Mouse (Mus musculus) CH12.LX (cell line): ENCODE measurements around the gene Nudt16l1. TPM values are rescaled to one million over a fixed set of nuclear protein-coding genes. Genes with fewer than 3 reads are reported as not detected.

Experiments used
- DNase-seq: peaks from one replicate; pipeline ENCODE4 v3.0.0-alpha.2; 2013; ENCODE audit errors: extremely low read depth
- H3K27ac ChIP-seq: 2 replicates; pipeline ENCODE4 v1.5.1; 2012; ENCODE audit warnings: low read depth, mild to moderate bottlenecking, control low read depth, moderate library complexity; ENCODE audit not compliant: insufficient read depth
- H3K27me3 ChIP-seq: replicated peaks from 2 replicates; pipeline ENCODE3; 2012; ENCODE audit warnings: inconsistent platforms
- H3K36me3 ChIP-seq, 2 experiments: replicated peaks in 1 of 2; 2 replicates each; pipeline versions ENCODE3 to v1.6.1; 2012; ENCODE audit warnings: inconsistent platforms in 1 of 2, low read length in 1 of 2, mild to moderate bottlenecking in 1 of 2, mixed read lengths in 1 of 2, moderate library complexity in 1 of 2; ENCODE audit not compliant: control insufficient read depth in 1 of 2, insufficient read depth in 1 of 2
- H3K4me1 ChIP-seq, 2 experiments: 2 replicates each; pipeline ENCODE4 v1.6.1; 2012; ENCODE audit warnings: inconsistent platforms in 1 of 2, moderate library complexity in 1 of 2; ENCODE audit not compliant: insufficient read depth in 2 of 2, control insufficient read depth in 1 of 2
- H3K4me2 ChIP-seq: 2 replicates; pipeline ENCODE4 v1.6.1; 2012; ENCODE audit warnings: low read depth, mild to moderate bottlenecking, control low read depth; ENCODE audit not compliant: poor library complexity, insufficient read depth, severe bottlenecking
- H3K4me3 ChIP-seq, 3 experiments: fragments of 150-350 bp in 1 of 3; sonication (generic) in 1 of 3; replicated peaks in 1 of 3; 2 replicates each; pipeline versions ENCODE3 to v1.5.1; 2011 to 2012; ENCODE audit warnings: low read depth in 2 of 3, low read length in 2 of 3, mild to moderate bottlenecking in 2 of 3, moderate library complexity in 2 of 3, control low read depth in 1 of 3, improper control_type of control experiment in 1 of 3, inconsistent platforms in 1 of 3, mixed read lengths in 1 of 3; ENCODE audit not compliant: poor library complexity in 1 of 3
- H3K79me2 ChIP-seq: replicated peaks from 2 replicates; pipeline ENCODE4 v1.6.1; 2012; ENCODE audit warnings: mild to moderate bottlenecking, moderate library complexity; ENCODE audit not compliant: control insufficient read depth, poor library complexity, insufficient read depth, severe bottlenecking; ENCODE audit errors: extremely low read depth
- H3K9ac ChIP-seq: 2 replicates; pipeline ENCODE4 v1.6.1; 2012; ENCODE audit warnings: low read depth, mild to moderate bottlenecking, control low read depth, moderate library complexity; ENCODE audit not compliant: insufficient read depth
- H3K9me3 ChIP-seq: replicated peaks from 2 replicates; pipeline ENCODE3; 2012; ENCODE audit warnings: low read length, inconsistent platforms, mixed read lengths
- BHLHE40 ChIP-seq: IDR thresholded peaks from 2 replicates; pipeline ENCODE4 v1.6.1; 2011; ENCODE audit warnings: mild to moderate bottlenecking, low read depth, low read length, improper control_type of control experiment
- CHD1 ChIP-seq: IDR thresholded peaks from 2 replicates; pipeline ENCODE4 v1.6.1; 2012; ENCODE audit warnings: low read depth, low read length, improper control_type of control experiment, inconsistent platforms
- E2F4 ChIP-seq: IDR thresholded peaks from 2 replicates; pipeline ENCODE4 v1.6.1; 2011; ENCODE audit warnings: low read depth, low read length, improper control_type of control experiment; ENCODE audit not compliant: insufficient replicate concordance
- ELF1 ChIP-seq: IDR thresholded peaks from 2 replicates; pipeline ENCODE4 v1.6.1; 2014; ENCODE audit warnings: low read depth, mild to moderate bottlenecking, inconsistent platforms, low read length, improper control_type of control experiment
- ETS1 ChIP-seq: conservative IDR thresholded peaks from 2 replicates; pipeline ENCODE4 v1.6.1; 2012; ENCODE audit warnings: low read depth, mild to moderate bottlenecking, inconsistent platforms, low read length, improper control_type of control experiment, moderate library complexity
- GABPA ChIP-seq: IDR thresholded peaks from 2 replicates; pipeline ENCODE4 v1.6.1; 2012; ENCODE audit warnings: low read depth, low read length, improper control_type of control experiment, inconsistent platforms; ENCODE audit not compliant: insufficient replicate concordance
- HCFC1 ChIP-seq: IDR thresholded peaks from 2 replicates; pipeline ENCODE4 v1.6.1; 2012; ENCODE audit warnings: low read depth, mild to moderate bottlenecking, inconsistent platforms, low read length, improper control_type of control experiment
- IRF4 ChIP-seq: IDR thresholded peaks from 2 replicates; pipeline ENCODE4 v1.6.1; 2014; ENCODE audit warnings: low read depth, mild to moderate bottlenecking, inconsistent platforms, low read length, improper control_type of control experiment
- JUN ChIP-seq: IDR thresholded peaks from 2 replicates; pipeline ENCODE4 v1.6.1; 2011; ENCODE audit warnings: low read depth, mild to moderate bottlenecking, low read length, improper control_type of control experiment, moderate library complexity; ENCODE audit not compliant: insufficient read depth
- JUND ChIP-seq: conservative IDR thresholded peaks from 2 replicates; pipeline ENCODE4 v1.6.1; 2011; ENCODE audit warnings: low read depth, low read length, improper control_type of control experiment
- MAFK ChIP-seq: IDR thresholded peaks from 2 replicates; pipeline ENCODE4 v1.6.1; 2011; ENCODE audit warnings: low read length, improper control_type of control experiment; ENCODE audit not compliant: insufficient replicate concordance
- MAX ChIP-seq: IDR thresholded peaks from 2 replicates; pipeline ENCODE4 v1.6.1; 2011; ENCODE audit warnings: low read length, improper control_type of control experiment
- MAZ ChIP-seq: IDR thresholded peaks from 2 replicates; pipeline ENCODE4 v1.6.1; 2012; ENCODE audit warnings: low read depth, mild to moderate bottlenecking, inconsistent platforms, low read length, improper control_type of control experiment, moderate library complexity
- MXI1 ChIP-seq: IDR thresholded peaks from 2 replicates; pipeline ENCODE4 v1.6.1; 2011; ENCODE audit warnings: mild to moderate bottlenecking, low read depth, low read length, improper control_type of control experiment
- NELFE ChIP-seq: IDR thresholded peaks from 2 replicates; pipeline ENCODE4 v1.6.1; 2011; ENCODE audit warnings: low read depth, low read length, improper control_type of control experiment
- NRF1 ChIP-seq: IDR thresholded peaks from 2 replicates; pipeline ENCODE4 v1.6.1; 2014; ENCODE audit warnings: low read depth, mild to moderate bottlenecking, inconsistent platforms, low read length, improper control_type of control experiment, moderate library complexity
- POLR2A ChIP-seq: IDR thresholded peaks from 2 replicates; pipeline ENCODE4 v1.6.1; 2011; ENCODE audit warnings: low read depth, mild to moderate bottlenecking, improper control_type of control experiment, low read length
- POLR2AphosphoS2 ChIP-seq: IDR thresholded peaks from 2 replicates; pipeline ENCODE4 v1.6.1; 2011; ENCODE audit warnings: low read depth, low read length, improper control_type of control experiment
- RAD21 ChIP-seq: IDR thresholded peaks from 2 replicates; pipeline ENCODE4 v1.6.1; 2011; ENCODE audit warnings: low read depth, mild to moderate bottlenecking, low read length, improper control_type of control experiment, moderate library complexity
- RCOR1 ChIP-seq: conservative IDR thresholded peaks from 2 replicates; pipeline ENCODE4 v1.6.1; 2012; ENCODE audit warnings: low read depth, mild to moderate bottlenecking, inconsistent platforms, low read length, improper control_type of control experiment
- SIN3A ChIP-seq: IDR thresholded peaks from 2 replicates; pipeline ENCODE4 v1.6.1; 2012; ENCODE audit warnings: low read length, improper control_type of control experiment, inconsistent platforms
- TBP ChIP-seq: conservative IDR thresholded peaks from 2 replicates; pipeline ENCODE4 v1.6.1; 2011; ENCODE audit warnings: low read depth, low read length, improper control_type of control experiment
- TCF12 ChIP-seq: IDR thresholded peaks from 2 replicates; pipeline ENCODE4 v1.6.1; 2014; ENCODE audit warnings: low read depth, mild to moderate bottlenecking, inconsistent platforms, low read length, improper control_type of control experiment
- UBTF ChIP-seq: IDR thresholded peaks from 2 replicates; pipeline ENCODE4 v1.6.1; 2012; ENCODE audit warnings: low read depth, mild to moderate bottlenecking, inconsistent platforms, low read length, improper control_type of control experiment, moderate library complexity
- USF1 ChIP-seq: IDR thresholded peaks from 2 replicates; pipeline ENCODE4 v1.6.1; 2014; ENCODE audit warnings: low read depth, mild to moderate bottlenecking, inconsistent platforms, low read length, improper control_type of control experiment
- USF2 ChIP-seq: conservative IDR thresholded peaks from 2 replicates; pipeline ENCODE4 v1.6.1; 2011; ENCODE audit warnings: low read depth, low read length, improper control_type of control experiment
- ZC3H11A ChIP-seq: IDR thresholded peaks from 2 replicates; pipeline ENCODE4 v1.6.1; 2012; ENCODE audit warnings: low read depth, mild to moderate bottlenecking, inconsistent platforms, low read length, improper control_type of control experiment
- ZKSCAN1 ChIP-seq: IDR thresholded peaks from 2 replicates; pipeline ENCODE4 v1.6.1; 2012; ENCODE audit warnings: low read depth, inconsistent platforms, low read length, improper control_type of control experiment, borderline replicate concordance
- ZNF384 ChIP-seq: IDR thresholded peaks from 2 replicates; pipeline ENCODE4 v1.6.1; 2012; ENCODE audit warnings: low read depth, low read length, improper control_type of control experiment, inconsistent platforms
- dilution Hi-C: fragments of 300-500 bp; cut with MboI; formaldehyde crosslinking; loops from 2 replicates; pipeline ENCODE4 v1.14.3; 2020; ENCODE audit warnings: low sequenced_read_pairs; ENCODE audit not compliant: extremely low pct_unique_long_range_greater_than_20kb, extremely low pct_ligation_motif_present
- in situ Hi-C: fragments of 300-500 bp; cut with MboI; formaldehyde crosslinking; loops from 3 replicates; pipeline ENCODE4 v1.14.3; 2019; ENCODE audit warnings: low sequenced_read_pairs, low pct_ligation_motif_present, low pct_unique_long_range_greater_than_20kb, mixed read lengths
- polyA plus RNA-seq: library from polyadenylated mRNA; unstranded; fragments of >175 nt; gene quantifications from 2 replicates; pipeline ENCODE4 v1.2.1, GENCODE M21; 2012; ENCODE audit warnings: low read depth; ENCODE audit not compliant: insufficient read length
- total RNA-seq, 2 experiments: library from RNA; depleted of rRNA; stranded (reverse); fragments of 300-350 nt in 1 of 2; fragments of >200 nt in 1 of 2; gene quantifications; 2 replicates each; pipeline ENCODE4 v1.2.3; 2012 to 2014

Nudt16l1 gene
- total and polyA plus RNA-seq, 3 experiments = 36.3 to 101 (median 65.7) TPM

GRCm38 (mm10) chr16:4945415-4945814 lies 6.9 kb downstream of the Nudt16l1 start:
- Histone ChIP-seq H3K27ac (no peak overlapping the region), H3K9ac (no peak overlapping the region), H3K4me3 (no peak overlapping the region), H3K9me3 (no peaks in the 10 kb centered on the region), H3K36me3 (peaks cover 74 to 88% of the 10 kb centered on the region in 2 experiments), H3K4me2 (no peak overlapping the region), H3K79me2 (0 out of 2 replicates have a peak, but pooled peaks cover 1% of the 10 kb centered on the region), H3K27me3 (no peaks in the 10 kb centered on the region), H3K4me1 (peaks cover 2 to 8% of the 10 kb centered on the region in 2 experiments; a peak in 2 of 4 replicates)
- dilution Hi-C loops = no loop called here
- no peak for DNase-seq
- in situ Hi-C loops = no loop called here
- TF ChIP-seq NRF1 (no peak), USF1 (no peak), RCOR1 (no peak), ZC3H11A (no peak), RAD21 (no peak), ETS1 (no peak), JUN (no peak), JUND (no peak), HCFC1 (no peak), USF2 (no peak), CHD1 (no peak), ELF1 (no peak), SIN3A (no peak), MXI1 (no peak), ZNF384 (no peak), MAFK (no peak), GABPA (no peak)

- no peaks in the 10 kb centered on the region for H3K27me3 ChIP-seq
- H3K9ac ChIP-seq = no peak overlapping the region
- no peak for DNase-seq
- peaks cover 72 to 87% of the 10 kb centered on the region in 2 experiments for H3K36me3 ChIP-seq
- H3K9me3 ChIP-seq = no peaks in the 10 kb centered on the region
- in situ Hi-C loops (no loop called here), dilution Hi-C loops (no loop called here)
- no peak overlapping the region for H3K4me2 ChIP-seq
- peaks cover 0 to under 1% of the 10 kb centered on the region in 2 experiments; a peak in 1 of 4 replicates for H3K4me1 ChIP-seq
- H3K27ac ChIP-seq = no peak overlapping the region
- no peak overlapping the region for H3K4me3 ChIP-seq
- TF ChIP-seq IRF4 (no peak), E2F4 (no peak), ZC3H11A (no peak), MAZ (no peak), TCF12 (no peak), MAFK (no peak), NELFE (no peak), JUND (no peak), CHD1 (no peak), UBTF (no peak), POLR2A (no peak), BHLHE40 (no peak), SIN3A (no peak), JUN (no peak), TBP (no peak), POLR2AphosphoS2 (no peak), ZKSCAN1 (no peak), MXI1 (no peak), MAX (no peak), USF2 (no peak)
- H3K79me2 ChIP-seq = no peaks in the 10 kb centered on the region
Measured at GRCm38 (mm10) chr16:4946155-4946554, 7.6 kb downstream of the Nudt16l1 start.
